Mouse (Mus musculus) G1E-ER4 (cell line): ENCODE measurements around the gene Tspear. TPM values are rescaled to one million over a fixed set of nuclear protein-coding genes. Genes with fewer than 3 reads are reported as not detected.

Experiments used
- GATA1 ChIP-seq: IDR thresholded peaks from one replicate; pipeline ENCODE4 v1.8.0; 2012; ENCODE audit warnings: low read length, inconsistent platforms
- polyA plus RNA-seq: library from polyadenylated mRNA; stranded (reverse); fragments of >175 nt; gene quantifications from 2 replicates; pipeline ENCODE4 v1.2.3, GENCODE M21; 2012

Tspear gene
- polyA plus RNA-seq, 1 experiment, result not detected

DNA sequence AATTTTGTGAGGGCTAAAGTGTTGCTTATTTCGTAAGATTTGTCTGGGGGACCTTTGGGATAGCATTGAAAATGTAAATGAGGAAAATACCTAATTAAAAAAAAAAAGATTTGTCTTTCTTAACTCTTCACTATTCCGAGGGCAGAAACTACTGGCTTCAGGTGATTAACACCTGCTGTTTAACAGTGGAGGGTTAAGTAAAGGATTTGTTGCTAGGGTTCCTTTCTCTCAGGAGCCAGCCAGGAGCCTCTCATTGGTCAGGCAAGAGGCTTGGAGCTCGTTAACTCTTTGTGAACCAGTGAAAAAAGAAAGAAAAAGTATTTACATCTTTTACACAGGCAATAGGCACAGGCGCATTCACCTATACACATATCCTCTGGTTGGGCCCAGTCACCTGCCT is 132.8 kb downstream of the Tspear start:
- TF ChIP-seq GATA1, result no peak

DNA sequence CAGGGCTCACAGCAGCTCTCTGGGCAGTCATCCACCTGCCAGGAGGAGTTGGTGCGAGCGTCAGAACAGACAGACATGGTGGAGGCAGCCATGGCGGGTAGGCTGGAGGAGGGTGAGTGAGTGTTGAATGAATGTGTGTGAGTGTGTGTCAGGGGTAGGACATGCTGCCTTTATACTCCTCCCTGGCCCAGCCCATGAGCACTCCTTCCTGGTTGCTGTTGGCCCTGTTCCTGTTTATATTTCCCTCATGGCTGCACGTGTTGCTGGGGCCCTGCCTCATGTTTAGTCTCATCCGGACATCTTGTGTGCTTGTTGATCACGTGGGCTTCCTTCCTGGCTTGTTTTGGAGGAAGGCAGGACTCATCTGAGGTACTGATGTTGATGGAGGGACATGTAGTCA is 140.6 kb downstream of the Tspear start, which contains the start of gene Krtap10-4:
Krtap10-4 (minus strand) TSS at position 145 of the 400 bp plus-strand sequence.
- TF ChIP-seq GATA1, result no peak

DNA sequence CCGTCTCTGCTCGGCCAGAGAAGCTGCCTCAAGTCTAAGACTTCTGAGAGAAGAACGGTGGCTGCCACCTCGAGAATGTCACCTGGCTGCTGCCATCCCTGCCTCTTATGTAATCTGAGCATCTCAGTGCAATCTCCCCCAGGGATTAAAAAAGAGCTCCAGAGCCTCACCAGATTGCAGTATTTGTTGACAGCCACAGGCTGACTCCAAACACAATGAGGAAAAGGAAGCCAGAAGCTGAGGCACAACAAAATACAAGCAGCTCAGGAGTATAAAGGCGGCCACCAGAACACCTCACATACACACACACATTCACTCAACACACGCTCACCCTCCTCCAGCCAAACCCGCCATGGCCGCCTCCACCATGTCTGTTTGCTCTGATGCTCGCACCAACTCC is 149.3 kb downstream of the Tspear start, which contains the start of gene Krtap10-10:
Krtap10-10 (plus strand) TSS at position 301 of the 400 bp plus-strand sequence.
- TF ChIP-seq GATA1, result no peak

DNA sequence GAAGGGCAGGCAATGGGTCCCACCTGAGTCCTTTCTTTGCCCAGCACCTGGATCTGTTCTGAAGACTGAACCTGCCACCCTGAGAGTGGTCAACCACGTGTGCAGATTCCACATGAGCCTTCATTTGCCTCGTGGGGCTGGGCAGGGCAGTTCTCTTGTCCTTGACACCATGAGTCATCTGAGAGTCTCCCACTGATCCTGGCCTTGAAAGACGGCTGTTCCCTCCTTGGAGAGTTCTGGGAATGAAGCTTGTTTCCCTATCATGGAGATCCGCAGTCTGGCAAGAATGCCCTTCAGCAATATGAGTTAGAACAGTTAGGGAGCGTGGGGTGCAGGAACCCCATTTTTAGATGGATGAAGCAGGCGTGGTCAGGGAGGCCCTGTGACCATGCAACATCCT is 152.6 kb downstream of the Tspear start:
- no peak for TF ChIP-seq GATA1

DNA sequence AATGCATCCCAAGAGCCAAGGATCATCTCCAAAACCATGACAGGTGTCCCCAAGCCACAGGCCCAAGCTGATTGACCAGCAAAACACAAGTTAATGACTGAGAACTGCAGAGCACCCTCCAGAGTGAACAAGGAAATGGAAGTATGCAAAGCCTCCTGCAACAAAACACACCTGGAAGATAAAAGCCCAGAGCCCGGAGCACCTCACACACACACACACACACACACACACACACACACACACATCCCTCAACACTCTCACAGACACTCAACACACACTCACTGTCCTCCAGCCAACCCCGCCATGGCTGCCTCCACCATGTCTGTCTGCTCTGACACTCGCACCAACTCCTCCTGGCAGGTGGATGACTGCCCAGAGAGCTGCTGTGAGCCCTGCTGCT is 160.1 kb downstream of the Tspear start, which contains the start of gene Gm36176:
Gm36176 (plus strand) TSS at position 301 of the 400 bp plus-strand sequence.
- TF ChIP-seq GATA1, result no peak

DNA sequence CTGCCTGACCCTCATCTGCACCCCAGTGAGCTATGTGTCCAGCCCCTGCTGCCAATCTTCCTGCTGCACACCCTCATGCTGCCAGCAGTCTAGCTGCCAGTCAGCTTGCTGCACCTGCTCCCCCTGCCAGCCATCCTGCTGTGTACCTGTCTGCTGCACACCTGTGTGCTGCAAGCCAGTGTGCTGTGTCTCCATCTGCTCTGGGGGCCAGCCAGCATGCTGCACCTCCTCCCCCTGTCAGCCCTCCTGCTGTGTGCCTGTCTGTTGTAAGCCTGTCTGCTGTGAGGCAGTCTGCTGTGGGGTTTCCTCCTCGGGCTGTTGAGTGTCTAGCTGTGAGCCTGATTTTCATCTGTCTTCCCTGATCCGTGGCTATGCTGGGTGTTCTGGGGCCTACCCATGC is 160.6 kb downstream of the Tspear start:
- TF ChIP-seq GATA1, result no peak

DNA sequence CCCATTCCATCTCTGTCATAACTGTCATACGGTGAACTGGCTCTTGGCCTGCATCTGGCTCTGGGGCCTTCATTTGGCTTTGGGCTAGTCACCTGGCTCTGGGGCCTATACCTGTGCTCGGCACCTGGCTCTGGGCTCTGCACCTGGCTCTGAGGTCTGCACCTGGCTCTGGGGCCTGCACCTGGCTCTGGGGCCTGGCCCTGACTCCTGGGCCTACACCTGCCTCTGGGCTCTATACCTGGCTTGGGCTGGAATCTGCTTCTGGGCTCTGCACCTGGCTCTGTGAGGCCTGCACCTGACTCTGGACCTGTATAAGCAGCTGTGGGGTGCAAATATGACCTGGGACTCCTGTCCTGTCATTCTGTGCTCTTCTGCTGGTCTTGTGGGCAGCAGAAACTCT is 161.2 kb downstream of the Tspear start:
- TF ChIP-seq GATA1, result no peak

DNA sequence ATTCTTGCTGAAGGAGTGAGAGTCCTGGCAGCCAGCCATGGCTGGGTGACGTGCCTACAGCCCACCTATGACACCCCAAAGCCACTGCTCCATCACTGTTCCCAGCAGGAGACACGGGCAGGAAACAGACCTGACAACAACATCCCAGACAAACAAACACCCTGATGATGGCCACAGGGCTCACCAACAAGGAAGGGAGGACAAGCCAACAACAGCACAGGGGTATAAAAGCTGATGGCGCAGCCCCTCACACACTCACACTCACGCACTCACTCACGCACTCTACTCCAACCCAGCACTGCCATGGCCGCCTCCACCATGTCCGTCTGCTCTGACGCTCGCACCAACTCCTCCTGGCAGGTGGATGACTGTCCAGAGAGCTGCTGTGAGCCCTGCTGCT is 166.2 kb downstream of the Tspear start, which contains the start of gene Gm10318:
Gm10318 (plus strand) TSS at position 301 of the 400 bp plus-strand sequence.
- no peak for TF ChIP-seq GATA1

DNA sequence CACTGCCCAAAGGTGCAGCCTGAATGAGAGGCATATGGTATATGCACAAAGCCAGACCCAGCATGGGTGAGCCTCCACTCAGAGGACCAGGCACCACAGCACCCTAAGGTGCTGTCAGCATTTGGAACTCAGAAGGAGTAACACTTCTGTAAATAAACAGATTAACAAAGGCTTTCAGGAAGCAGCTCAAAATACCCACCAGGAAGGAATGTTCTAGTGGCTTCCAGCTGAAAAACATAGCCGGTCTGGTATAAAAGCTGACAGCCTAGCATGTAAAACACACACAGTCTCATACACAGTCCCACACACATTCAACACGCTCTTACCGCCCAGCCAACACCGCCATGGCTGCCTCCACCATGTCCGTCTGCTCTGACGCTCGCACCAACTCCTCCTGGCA is 175.3 kb downstream of the Tspear start, which contains the start of gene Gm3285:
Gm3285 (plus strand) TSS at position 301 of the 400 bp plus-strand sequence.
- no peak for TF ChIP-seq GATA1

DNA sequence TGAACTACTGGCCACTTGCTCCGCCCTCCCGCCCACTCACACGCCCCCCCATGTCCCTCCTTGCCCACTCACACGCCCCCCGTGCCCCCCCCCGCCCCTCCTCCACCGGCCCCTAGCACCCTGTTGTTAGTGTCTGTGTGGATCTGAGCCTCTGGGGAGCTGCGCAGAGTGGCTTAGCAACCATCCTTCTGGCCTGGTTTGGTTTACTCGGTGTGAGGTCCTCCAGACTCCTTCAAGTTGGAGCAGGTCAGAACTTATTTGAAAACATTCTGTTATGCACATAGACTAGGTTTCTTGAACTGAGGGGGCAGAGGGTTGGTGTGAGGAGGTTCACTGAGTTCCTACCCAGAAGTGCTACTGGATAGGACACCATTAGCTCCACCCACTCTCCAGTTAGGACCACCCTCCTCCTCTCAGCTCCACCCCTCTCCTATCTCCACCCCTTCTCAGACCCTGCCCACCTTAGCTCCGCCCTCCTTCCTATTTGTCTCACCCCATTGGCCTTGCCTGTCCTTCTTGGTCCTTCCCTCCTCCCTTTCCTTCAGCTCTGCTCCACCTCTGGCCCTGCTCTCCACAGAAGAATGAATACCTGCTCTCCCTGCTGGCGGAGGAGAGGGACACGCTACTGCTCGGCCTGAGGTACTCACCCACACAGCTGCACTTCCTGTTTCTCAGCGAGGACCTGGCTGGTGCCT is 177.8 kb downstream of the Tspear start:
- no peak for TF ChIP-seq GATA1

DNA sequence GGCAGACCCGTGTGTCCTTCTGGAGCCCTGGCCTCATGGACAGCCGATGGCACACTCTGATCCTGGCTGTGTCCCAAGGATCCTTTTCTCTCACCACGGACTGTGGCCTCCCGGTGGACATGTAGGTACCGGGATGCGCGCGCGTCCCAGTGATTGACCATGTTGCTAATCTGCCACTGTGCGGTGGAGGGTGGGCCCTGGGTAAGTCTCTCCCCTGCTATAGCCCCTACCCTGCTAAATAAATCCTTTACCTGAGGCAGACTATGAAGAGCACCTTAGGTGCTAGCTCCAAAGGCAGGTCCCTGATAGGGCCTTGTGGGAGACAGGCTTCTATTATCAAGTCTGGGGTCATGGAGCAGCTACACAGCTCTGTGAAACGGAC is 178.4 kb downstream of the Tspear start:
- TF ChIP-seq GATA1, result no peak

DNA sequence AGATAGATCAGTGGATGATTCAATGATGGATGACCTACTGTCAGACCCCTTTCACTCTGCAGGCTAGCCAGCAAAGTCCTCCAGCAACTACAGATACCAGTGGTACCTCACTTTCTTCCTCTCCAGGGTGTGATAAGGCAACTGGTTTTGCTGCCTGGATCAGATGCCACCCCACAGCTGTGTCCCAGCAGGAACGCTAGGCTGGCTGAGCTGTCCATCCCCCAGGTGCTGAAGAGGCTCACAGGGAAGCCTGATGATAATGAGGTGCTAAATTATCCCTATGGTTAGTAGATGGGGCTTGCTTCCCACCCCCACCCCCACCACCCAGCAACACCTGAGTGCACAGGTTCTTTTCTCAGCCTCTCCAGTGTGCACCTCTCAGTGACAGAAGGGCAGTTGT is 181.2 kb downstream of the Tspear start:
- TF ChIP-seq GATA1, result no peak

DNA sequence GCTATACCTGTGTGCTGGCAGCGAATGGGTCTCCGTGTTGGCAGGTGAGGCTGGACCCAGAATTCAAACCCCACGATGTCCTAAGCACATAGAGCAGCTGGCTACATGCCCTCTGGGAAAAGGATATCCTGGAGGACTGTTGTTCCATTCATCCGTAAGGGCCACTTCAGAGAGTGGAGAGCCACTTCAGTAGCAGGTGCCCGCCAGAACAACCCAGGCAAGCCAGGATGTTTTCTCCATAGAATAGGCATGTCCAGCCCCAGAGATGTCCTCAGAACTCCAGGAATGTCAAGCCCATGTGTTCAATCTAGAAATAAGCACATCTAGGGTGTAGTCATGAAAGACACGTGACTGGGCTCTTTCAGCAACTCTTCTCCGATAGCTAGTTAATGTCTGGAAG is 183.3 kb downstream of the Tspear start:
- no peak for TF ChIP-seq GATA1

DNA sequence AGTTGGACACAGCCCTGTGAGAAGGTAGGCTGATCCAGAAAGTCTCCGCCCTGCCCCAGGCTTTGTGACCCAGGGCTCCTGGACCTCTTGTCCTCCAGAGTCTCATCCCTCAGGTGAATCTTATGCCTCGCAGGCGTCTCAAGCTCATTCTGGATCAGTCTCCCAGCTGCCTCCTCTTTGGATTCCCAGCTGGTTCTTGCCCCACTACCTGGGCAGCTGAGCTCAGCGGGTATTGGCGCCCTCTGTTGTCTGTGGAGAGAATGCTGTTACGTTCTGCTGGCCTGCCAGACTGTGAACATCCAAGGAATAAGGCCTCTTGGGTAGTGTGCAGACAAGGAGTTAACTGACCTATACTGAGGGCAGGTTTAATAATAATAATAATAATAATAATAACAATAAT is 192.6 kb downstream of the Tspear start:
- TF ChIP-seq GATA1, result no peak

DNA sequence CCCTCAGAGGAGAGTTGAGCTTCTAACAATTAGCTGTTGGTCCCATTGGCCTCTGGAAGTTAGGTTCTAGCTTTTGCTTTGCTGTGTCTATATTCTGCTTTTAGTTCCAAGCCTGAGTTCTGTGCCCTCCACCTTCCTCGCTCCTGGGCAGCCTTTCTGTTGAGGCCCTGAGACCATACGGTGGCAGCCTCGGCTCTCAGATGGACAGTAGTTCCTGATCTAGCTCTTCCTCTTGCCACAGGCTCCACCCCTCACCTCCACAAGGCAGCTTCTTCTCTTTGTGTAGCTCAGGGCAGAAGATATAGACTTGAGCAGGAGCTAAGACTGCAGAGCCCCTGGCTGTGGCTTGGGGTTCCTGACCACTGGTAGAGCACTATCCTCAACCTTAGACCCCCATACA is 193.9 kb downstream of the Tspear start:
- no peak for TF ChIP-seq GATA1

DNA sequence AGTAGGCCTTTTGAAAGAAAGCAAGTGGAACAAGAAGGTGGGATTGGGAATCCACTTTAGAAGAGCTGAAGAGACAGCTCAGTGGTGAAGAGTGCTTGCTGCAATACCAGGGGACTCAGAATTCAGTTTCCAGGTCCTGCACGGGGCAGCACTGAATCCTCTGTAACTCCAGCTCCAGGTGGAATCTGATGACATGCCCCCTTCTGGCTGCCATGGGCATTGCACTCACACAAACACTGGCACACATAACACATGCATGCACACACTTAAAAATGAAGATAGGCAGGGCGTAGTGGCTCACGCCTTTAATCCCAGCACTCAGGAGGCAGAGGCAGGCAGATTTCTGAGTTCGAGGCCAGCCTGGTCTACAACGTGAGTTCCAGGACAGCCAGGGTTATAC is 196.2 kb downstream of the Tspear start:
- TF ChIP-seq GATA1, result no peak

DNA sequence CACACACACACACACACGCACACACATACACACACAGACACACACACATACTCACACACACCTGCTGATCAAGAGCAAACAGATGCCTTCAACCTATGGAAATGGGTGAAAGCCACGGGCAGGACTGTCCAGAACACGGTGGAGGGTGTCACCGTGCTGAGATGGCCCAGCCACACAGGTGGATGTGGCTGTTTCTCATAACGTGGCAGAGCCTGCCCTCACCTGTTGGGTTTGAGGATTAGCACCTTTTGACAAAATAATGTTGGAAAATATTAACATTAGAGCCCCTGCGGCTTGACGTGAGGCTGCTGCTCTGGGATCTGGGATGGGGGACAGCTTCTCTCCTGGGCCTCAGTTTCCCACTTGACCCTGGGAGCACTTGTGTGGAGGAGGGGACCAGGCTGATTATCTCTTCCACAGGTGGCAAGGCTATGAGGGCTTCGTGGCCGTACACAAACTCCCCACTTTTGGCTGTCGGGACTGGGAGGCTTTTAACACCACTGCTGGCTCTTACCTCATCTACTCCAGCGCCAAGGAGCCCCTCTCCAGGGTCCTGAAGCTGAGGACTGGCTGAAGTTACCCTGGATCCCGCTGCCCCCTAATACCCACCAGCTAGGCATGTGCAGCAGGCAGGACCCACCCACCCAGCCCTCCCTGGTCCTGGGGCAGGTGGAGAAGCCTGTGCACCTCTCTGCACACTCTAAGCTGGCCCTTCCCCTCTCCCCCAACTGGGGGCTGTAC is 199.8 kb downstream of the Tspear start:
- TF ChIP-seq GATA1, result no peak
